Mouse (Mus musculus) heart, embryonic 10.5 days (tissue): Measurements from ENCODE around the gene Gm17349. TPM values are rescaled to one million over a fixed set of nuclear protein-coding genes. Genes with fewer than 3 reads are reported as not detected.
"Not testable (repeated sequence)": the region's sequence is repeated elsewhere in the genome, so short reads cannot be mapped to it uniquely, and the experiment has no call there.

ENCODE experiments used
- DNase-seq: peaks from one replicate; pipeline ENCODE4 v3.0.0-alpha.2; 2017; ENCODE audit warnings: low spot score
- H3K27ac ChIP-seq: fragments of 300-500 bp; sonication (generic); 2 replicates; pipeline ENCODE4 v1.5.1; 2016; ENCODE audit warnings: mild to moderate bottlenecking
- H3K27me3 ChIP-seq: fragments of 300-500 bp; sonication (generic); 2 replicates; pipeline ENCODE4 v1.6.1; 2016; ENCODE audit warnings: mild to moderate bottlenecking; ENCODE audit not compliant: poor library complexity, insufficient read depth, severe bottlenecking
- H3K36me3 ChIP-seq: fragments of 300-500 bp; sonication (generic); 2 replicates; pipeline ENCODE4 v1.6.1; 2016; ENCODE audit warnings: mild to moderate bottlenecking, moderate library complexity
- H3K4me1 ChIP-seq: fragments of 300-500 bp; sonication (generic); 2 replicates; pipeline ENCODE4 v1.6.1; 2016; ENCODE audit warnings: mild to moderate bottlenecking
- H3K4me3 ChIP-seq: fragments of 300-500 bp; sonication (generic); 2 replicates; pipeline ENCODE4 v1.5.1; 2016; ENCODE audit warnings: mild to moderate bottlenecking, moderate library complexity
- H3K9me3 ChIP-seq: fragments of 300-500 bp; sonication (generic); 2 replicates; pipeline ENCODE4 v1.6.1; 2016; ENCODE audit warnings: mild to moderate bottlenecking, moderate library complexity
- WGBS: fragments of 180-500 bp; shearing (Covaris S2); methylation state at CpG from one replicate; pipeline ENCODE4 v1.1.7; 2016; 5-methylcytosine and 5-hydroxymethylcytosine counted together
- polyA plus RNA-seq: library from polyadenylated mRNA; unstranded; fragments of >200 nt; fragmentation: Nextera tagmentation; extraction: Ambion mirVana; gene quantifications from 2 replicates; pipeline ENCODE4 v1.2.1, GENCODE M21; 2016

Gene Gm17349
- polyA plus RNA-seq, 1 experiment from 2014 or later: not detected

- Histone ChIP-seq H3K27me3 (peaks cover 23% of the 10 kb centered on the region), H3K4me1 (peaks cover 65% of the 10 kb centered on the region)
- peak; percentile 97 for DNase-seq
Measured at GRCm38 (mm10) chr15:99701999-99702900, 3.0 kb downstream of the Gm17349 start, which contains the start of gene Smarcd1. TSS of gene Smarcd1 (plus strand) at chr15:99702129.

GRCm38 (mm10) chr15:99701640-99701998 is 3.7 kb downstream of the Gm17349 start:
- Histone ChIP-seq H3K27ac (peak overlapping the region; percentile 100), H3K4me3 (peak overlapping the region; percentile 92), H3K36me3 (peaks cover 29% of the 10 kb centered on the region), H3K4me1 (peaks cover 65% of the 10 kb centered on the region), H3K27me3 (peaks cover 29% of the 10 kb centered on the region)
- H3K9me3 ChIP-seq, DNase-seq: not testable (repeated sequence)
- 44% methylated on average over 16 of the region's 16 CpGs for WGBS

More at GRCm38 (mm10) chr15:99701999-99702900, 3.0 kb downstream of the Gm17349 start, which contains the start of gene Smarcd1:
- WGBS: under 1% methylated on average over 70 of the region's 71 CpGs
- no peaks in the 10 kb centered on the region for H3K9me3 ChIP-seq
- peak within 1 kb of the TSS; percentile 100 for H3K27ac ChIP-seq
- H3K36me3 ChIP-seq: peaks cover 35% of the 10 kb centered on the region
- peak within 1 kb of the TSS; percentile 92 for H3K4me3 ChIP-seq

DNA sequence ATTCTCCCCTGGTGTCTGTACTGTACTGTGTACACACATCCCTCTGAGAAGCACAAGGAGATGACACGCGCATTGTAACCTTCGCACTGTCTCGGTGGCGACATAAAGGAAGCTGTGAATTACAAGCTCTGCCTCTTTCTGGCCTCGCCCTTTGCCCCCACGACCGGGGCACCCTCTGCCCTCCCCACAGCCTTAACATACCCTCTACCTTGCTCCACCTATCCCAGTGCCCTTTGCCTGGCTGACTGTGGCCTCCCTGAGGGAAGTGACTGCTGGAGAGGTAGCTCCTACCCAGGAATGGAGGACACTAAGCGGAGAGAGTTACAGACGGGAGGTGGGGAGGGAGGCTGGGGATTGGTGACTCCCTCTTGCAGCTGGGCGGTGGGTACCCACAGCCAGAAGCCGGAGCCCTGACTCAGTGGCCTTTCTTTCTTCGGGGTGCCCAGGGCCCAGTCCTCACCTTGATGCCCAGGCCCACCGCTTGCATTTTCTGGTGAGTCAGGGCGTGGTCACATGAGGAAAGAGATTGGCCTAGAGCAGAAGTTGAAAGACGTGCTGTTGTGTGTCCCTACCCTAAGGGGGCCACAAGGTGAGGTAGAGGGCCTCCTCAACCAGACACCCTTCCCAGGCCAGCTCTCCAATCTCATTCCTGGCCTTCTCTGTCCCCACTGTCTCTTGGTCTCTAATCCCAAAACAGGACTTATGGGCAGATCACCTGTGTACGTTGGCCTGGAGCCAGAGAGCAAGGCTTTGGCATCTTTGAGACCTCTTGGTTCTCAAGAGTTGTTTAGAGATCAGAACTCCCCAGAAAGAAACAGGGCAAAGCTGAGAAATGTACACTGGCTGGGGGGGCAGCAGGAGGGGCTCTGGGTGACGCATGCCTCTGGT is 4.8 kb downstream of the Gm17349 start:
- H3K27ac ChIP-seq: no peak overlapping the region; the same call in 1 of the 2 replicates
- peaks cover 20% of the 10 kb centered on the region for H3K36me3 ChIP-seq
- no peak overlapping the region for H3K4me3 ChIP-seq
- 87% methylated on average over 18 of the region's 18 CpGs for whole genome bisulfite sequencing
- H3K27me3 ChIP-seq: peaks cover 35% of the 10 kb centered on the region
- DNase-seq: no peak
- H3K9me3 ChIP-seq: no peaks in the 10 kb centered on the region
- H3K4me1 ChIP-seq: peaks cover 60% of the 10 kb centered on the region

DNA sequence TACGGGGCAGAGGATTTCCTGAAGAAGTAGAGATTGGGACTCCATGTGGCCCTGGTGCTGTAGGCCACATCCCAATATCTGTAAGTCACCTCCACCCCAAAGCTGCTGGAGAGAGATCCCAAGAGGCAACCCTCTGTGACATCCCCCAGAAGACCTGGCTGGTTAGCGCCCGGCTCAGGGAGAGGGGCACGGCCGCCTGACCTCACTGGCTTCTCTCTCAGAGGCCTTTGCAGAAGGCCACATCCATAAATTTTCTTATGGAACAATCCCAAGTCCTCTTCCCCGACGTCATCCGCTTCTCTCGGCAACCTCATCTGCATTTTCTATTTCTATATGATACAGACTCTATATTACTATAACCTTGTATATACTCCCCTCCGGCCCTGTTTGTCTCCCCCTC is 5.6 kb downstream of the Gm17349 start:
- H3K27ac ChIP-seq: no peak overlapping the region
- H3K9me3 ChIP-seq: no peaks in the 10 kb centered on the region
- WGBS: 84% methylated on average over 10 of the region's 10 CpGs
- peaks cover 15% of the 10 kb centered on the region for H3K36me3 ChIP-seq
- H3K4me3 ChIP-seq: no peak overlapping the region
- H3K4me1 ChIP-seq: peaks cover 64% of the 10 kb centered on the region
- H3K27me3 ChIP-seq: peaks cover 35% of the 10 kb centered on the region
- no peak for DNase-seq

- no peak overlapping the region for H3K4me3 ChIP-seq
- H3K27ac ChIP-seq: no peak overlapping the region
- H3K36me3 ChIP-seq: peaks cover 5% of the 10 kb centered on the region; the same call in 1 of the 2 replicates
- 29% methylated on average over 20 of the region's 20 CpGs for WGBS
- H3K4me1 ChIP-seq: peaks cover 58% of the 10 kb centered on the region
- H3K9me3 ChIP-seq: no peaks in the 10 kb centered on the region
- peaks cover 38% of the 10 kb centered on the region for H3K27me3 ChIP-seq
- DNase-seq: no peak
Measured at GRCm38 (mm10) chr15:99698533-99699085, 6.7 kb downstream of the Gm17349 start.

GRCm38 (mm10) chr15:99697309-99697708 is 8.0 kb downstream of the Gm17349 start:
- Histone ChIP-seq H3K4me3 (no peak overlapping the region), H3K27me3 (peaks cover 48% of the 10 kb centered on the region), H3K4me1 (peaks cover 45% of the 10 kb centered on the region), H3K9me3 (no peaks in the 10 kb centered on the region), H3K36me3 (no peaks in the 10 kb centered on the region), H3K27ac (no peak overlapping the region)
- 14% methylated on average over 2 of the region's 2 CpGs for WGBS
- DNase-seq: no peak

DNA sequence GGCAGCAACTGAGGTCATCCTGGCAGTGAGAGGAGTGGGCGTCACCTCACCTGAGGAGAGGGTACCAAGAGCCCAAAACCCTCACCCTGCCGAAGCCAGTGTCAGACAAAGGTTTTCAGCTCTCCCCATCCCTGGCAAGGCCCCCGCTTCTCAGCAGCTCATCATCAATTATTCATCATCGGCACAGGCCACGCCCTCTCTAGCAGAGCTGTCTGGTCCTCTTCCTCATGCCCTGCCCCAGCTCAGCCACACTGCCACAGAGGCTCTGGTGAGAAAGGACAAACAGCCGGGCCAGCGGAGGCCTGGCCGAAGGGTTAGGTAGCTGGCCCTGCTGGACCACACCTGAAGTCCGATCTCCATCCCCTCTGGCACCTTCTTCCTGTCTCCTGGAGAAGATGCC is 13.3 kb downstream of the Gm17349 start:
- Histone ChIP-seq H3K4me1 (peaks cover 29% of the 10 kb centered on the region), H3K4me3 (no peak overlapping the region), H3K9me3 (no peaks in the 10 kb centered on the region), H3K36me3 (no peaks in the 10 kb centered on the region), H3K27me3 (peaks cover 46% of the 10 kb centered on the region), H3K27ac (no peak overlapping the region)
- no peak for DNase-seq
- 51% methylated on average over 9 of the region's 9 CpGs for WGBS

- H3K36me3 ChIP-seq: no peaks in the 10 kb centered on the region
- no peaks in the 10 kb centered on the region for H3K9me3 ChIP-seq
- DNase-seq: no peak
- H3K4me1 ChIP-seq: peaks cover 29% of the 10 kb centered on the region
- H3K27ac ChIP-seq: peak overlapping the region; percentile 22; the same call in 1 of the 2 replicates
- H3K27me3 ChIP-seq: peaks cover 43% of the 10 kb centered on the region
- WGBS: 6% methylated on average over 4 of the region's 4 CpGs
- H3K4me3 ChIP-seq: no peak overlapping the region
Measured at GRCm38 (mm10) chr15:99690924-99691323, 14.4 kb downstream of the Gm17349 start.

DNA sequence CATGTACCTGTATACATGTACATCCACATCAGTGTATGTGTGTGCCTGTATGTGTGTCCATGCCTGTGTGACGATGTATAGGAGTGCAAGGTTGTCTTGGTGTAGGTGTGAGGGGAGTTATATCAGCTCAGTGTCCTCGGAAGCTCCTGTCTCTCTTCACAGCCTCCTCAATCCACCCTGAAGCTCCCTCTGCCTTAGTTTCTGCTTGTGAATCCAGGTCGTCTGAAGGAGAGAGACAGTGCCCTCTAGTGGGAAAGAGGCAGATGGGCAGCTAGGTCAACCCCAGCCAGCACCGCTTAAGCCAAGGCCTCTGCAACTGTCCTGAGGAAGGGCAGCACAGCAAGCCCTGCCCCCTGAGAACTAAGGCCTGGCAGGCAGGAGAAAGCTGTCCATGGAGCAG is 16.6 kb downstream of the Gm17349 start:
- Histone ChIP-seq H3K4me3 (no peak overlapping the region), H3K4me1 (peaks cover 16% of the 10 kb centered on the region), H3K36me3 (no peaks in the 10 kb centered on the region), H3K9me3 (no peaks in the 10 kb centered on the region), H3K27me3 (peaks cover 45% of the 10 kb centered on the region), H3K27ac (no peak overlapping the region)
- DNase-seq: no peak
- WGBS: 8% methylated on average over 4 of the region's 4 CpGs

DNA sequence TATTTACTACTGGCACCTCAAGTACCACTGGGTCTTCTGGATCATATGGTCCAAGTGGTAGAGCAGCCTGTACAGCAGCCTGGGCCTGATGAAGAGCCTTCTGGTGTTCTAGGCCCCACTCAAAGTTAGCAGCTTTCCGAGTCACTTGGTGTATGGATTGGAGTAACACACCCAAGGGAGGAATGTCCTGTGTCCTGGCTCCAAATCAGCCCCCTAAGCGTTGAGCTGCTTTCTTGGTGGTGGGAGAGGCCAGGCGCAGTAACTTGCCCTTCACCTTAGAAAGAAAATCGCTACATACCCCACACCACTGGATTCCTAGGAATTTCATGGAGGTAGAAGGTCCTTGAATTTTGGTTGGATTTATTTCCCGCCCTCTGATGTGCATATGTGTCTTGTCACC is 21.1 kb downstream of the Gm17349 start:
- DNase-seq: no peak
- Histone ChIP-seq H3K27me3 (peaks cover 20% of the 10 kb centered on the region; the same call in 1 of the 2 replicates), H3K9me3 (no peaks in the 10 kb centered on the region), H3K27ac (no peak overlapping the region), H3K4me3 (no peak overlapping the region), H3K4me1 (peaks cover 2% of the 10 kb centered on the region), H3K36me3 (no peaks in the 10 kb centered on the region)
- WGBS: 86% methylated on average over 5 of the region's 5 CpGs

DNA sequence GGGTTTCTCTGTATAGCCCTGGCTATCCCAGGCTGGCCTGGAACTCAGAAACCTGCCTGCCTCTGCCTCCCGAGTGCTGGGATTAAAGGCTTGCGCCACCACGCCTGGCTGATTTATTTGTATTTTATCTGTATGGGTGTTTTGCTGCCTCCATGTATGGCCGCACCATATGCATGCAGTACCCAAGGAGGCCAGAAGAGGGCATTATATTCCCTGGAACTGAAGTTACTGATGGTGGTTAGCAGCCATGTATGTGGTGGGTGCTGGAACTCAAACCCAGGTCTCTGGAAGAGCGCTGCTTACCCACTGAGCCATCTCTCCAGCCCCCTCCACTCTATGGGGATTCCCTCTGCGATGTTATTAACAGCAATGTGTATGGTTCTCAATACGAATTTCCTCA is 22.4 kb downstream of the Gm17349 start:
- no peak for DNase-seq
- no peak overlapping the region for H3K27ac ChIP-seq
- peaks cover 31% of the 10 kb centered on the region; the same call in 1 of the 2 replicates for H3K27me3 ChIP-seq
- no peak overlapping the region for H3K4me3 ChIP-seq
- 88% methylated on average over 7 of the region's 7 CpGs for WGBS
- peaks cover 15% of the 10 kb centered on the region for H3K4me1 ChIP-seq
- H3K9me3 ChIP-seq: no peaks in the 10 kb centered on the region
- no peaks in the 10 kb centered on the region for H3K36me3 ChIP-seq

DNA sequence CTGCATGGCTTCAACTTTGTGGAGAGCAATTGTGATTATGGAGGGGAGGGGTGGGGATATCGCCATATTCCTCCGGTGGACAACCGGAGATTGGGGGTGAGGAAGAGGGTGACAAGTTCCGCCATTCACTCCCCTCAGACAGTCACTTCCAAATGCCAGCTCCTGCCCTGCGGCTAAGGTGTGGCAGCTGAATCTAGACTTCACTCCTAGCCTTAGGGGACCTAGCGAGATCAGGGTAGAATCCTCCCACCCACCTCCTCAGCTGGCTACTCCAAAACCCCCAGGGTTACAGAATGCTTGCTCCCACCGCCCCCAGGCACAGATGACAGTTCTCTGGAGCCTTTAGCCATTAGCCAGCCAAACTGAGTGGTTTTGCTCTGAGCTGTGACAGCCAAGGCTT is 26.3 kb downstream of the Gm17349 start:
- Histone ChIP-seq H3K36me3 (no peaks in the 10 kb centered on the region), H3K4me3 (no peak overlapping the region), H3K9me3 (no peaks in the 10 kb centered on the region), H3K4me1 (peaks cover 30% of the 10 kb centered on the region), H3K27ac (0 out of 2 replicates have a peak overlapping the region, but pooled peaks have one; percentile 10), H3K27me3 (peaks cover 52% of the 10 kb centered on the region)
- no peak for DNase-seq
- WGBS: 51% methylated on average over 7 of the region's 7 CpGs
